Mouse (Mus musculus) neutrophil, adult 59 days (primary cell): ENCODE measurements around the gene Coro1b. TPM values are rescaled to one million over a fixed set of nuclear protein-coding genes. Genes with fewer than 3 reads are reported as not detected.

Source experiments
- total RNA-seq, 2 experiments: library from RNA; stranded (reverse); gene quantifications; 1 replicate in 1 of 2; 2 replicates in 1 of 2; pipeline ENCODE4 v1.2.4; 2023

Coro1b gene
- total RNA-seq = 100 to 1,000 TPM; 188 to 219 TPM

GRCm38 (mm10) chr19:4148491-4148806 is at the start of gene Coro1b:
Gene Coro1b, plus strand, starts transcription at chr19:4148619.

GRCm38 (mm10) chr19:4099837-4100717 is 48.3 kb upstream of the Coro1b start, which contains the start of gene Pitpnm1:
Gene Pitpnm1, plus strand, starts transcription at chr19:4099998.

GRCm38 (mm10) chr19:4125741-4126696 is 22.4 kb upstream of the Coro1b start, which contains the start of gene Aip:
Gene Aip, minus strand, starts transcription at chr19:4125858.

GRCm38 (mm10) chr19:4139446-4139845 is 9.0 kb upstream of the Coro1b start, which contains the start of gene Gpr152:
Gene Gpr152, plus strand, starts transcription at chr19:4139787.

GRCm38 (mm10) chr19:4143759-4144268 is 4.6 kb upstream of the Coro1b start, which contains the start of gene Cabp4:
Gene Cabp4, minus strand, starts transcription at chr19:4144033.

GRCm38 (mm10) chr19:4153232-4153654 is 4.8 kb downstream of the Coro1b start, which contains the start of gene Ptprcap:
Gene Ptprcap, plus strand, starts transcription at chr19:4153604.

GRCm38 (mm10) chr19:4162646-4163542 is 14.5 kb downstream of the Coro1b start, which contains the start of gene Rps6kb2:
Gene Rps6kb2, minus strand, starts transcription at chr19:4163354.

GRCm38 (mm10) chr19:4175368-4175947 is 27.0 kb downstream of the Coro1b start, which contains the start of gene Carns1:
Gene Carns1, minus strand, starts transcription at chr19:4175479.

GRCm38 (mm10) chr19:4190831-4191334 is 42.5 kb downstream of the Coro1b start, which contains the start of gene Tbc1d10c:
Gene Tbc1d10c, minus strand, starts transcription at chr19:4191284.

GRCm38 (mm10) chr19:4191528-4192250 is 43.3 kb downstream of the Coro1b start, which contains the start of gene Ppp1ca:
Gene Ppp1ca, plus strand, starts transcription at chr19:4192065.

GRCm38 (mm10) chr19:4201291-4201909 is 53.0 kb downstream of the Coro1b start, which contains the start of gene Rad9a:
Gene Rad9a, minus strand, starts transcription at chr19:4201662.

Other genes with a start within 250 kb of the Coro1b start
- 100 to 1,000 TPM; 221 to 250 TPM for gene Tcirg1, start 241.5 kb upstream of the Coro1b start, total RNA-seq
- 10 to 100 TPM; 52.9 to 70.6 TPM for gene Ndufs8, start 235.8 kb upstream of the Coro1b start, total RNA-seq
- gene Aldh3b1, start 218.8 kb upstream of the Coro1b start, total RNA-seq = 100 to 1,000 TPM; 143 to 153 TPM
- gene Unc93b1, start 213.4 kb upstream of the Coro1b start, total RNA-seq = 100 to 1,000 TPM; 236 to 316 TPM
- gene Aldh3b3, start 190.0 kb upstream of the Coro1b start, total RNA-seq = 10 to 100 TPM in 1 of 2 experiments, 1 to 10 TPM in 1; 9.9 to 11.1 TPM
- 10 to 100 TPM; 12.6 to 14.7 TPM for gene Aldh3b2, start 176.3 kb upstream of the Coro1b start, total RNA-seq
- under 1 TPM; 0.53 to 0.88 TPM for gene Acy3, start 162.0 kb upstream of the Coro1b start, total RNA-seq
- gene Tbx10, start 155.9 kb upstream of the Coro1b start, total RNA-seq = not detected
- 1 to 10 TPM; 4.7 to 4.8 TPM for gene Nudt8, start 148.0 kb upstream of the Coro1b start, total RNA-seq
- gene Gm49405, start 148.0 kb upstream of the Coro1b start, total RNA-seq = 1 to 10 TPM in 1 of 2 experiments, under 1 TPM in 1; 0.33 to 1.0 TPM
- under 1 TPM; 0.57 to 0.73 TPM for gene Doc2g, start 145.3 kb upstream of the Coro1b start, total RNA-seq
- gene Ndufv1, start 135.8 kb upstream of the Coro1b start, total RNA-seq = 10 to 100 TPM; 68.4 to 70.8 TPM
- gene Gstp1, start 110.6 kb upstream of the Coro1b start, total RNA-seq = 10 to 100 TPM; 63.6 to 65.3 TPM
- 1 to 10 TPM; 8.2 to 9.4 TPM for gene Gstp2, start 102.6 kb upstream of the Coro1b start, total RNA-seq
- gene Gstp3, start 89.0 kb upstream of the Coro1b start, total RNA-seq = 1 to 10 TPM; 6.6 to 7.7 TPM
- gene Cabp2, start 67.0 kb upstream of the Coro1b start, total RNA-seq = not detected
- gene Cdk2ap2, start 51.4 kb upstream of the Coro1b start, total RNA-seq = 100 to 1,000 TPM; 228 to 257 TPM
- 100 to 1,000 TPM; 185 to 192 TPM for gene Pitpnm1, start 48.6 kb upstream of the Coro1b start, total RNA-seq
- gene Aip, start 22.8 kb upstream of the Coro1b start, total RNA-seq = 100 to 1,000 TPM; 108 TPM
- gene Gpr152, start 8.8 kb upstream of the Coro1b start, total RNA-seq = under 1 TPM in 1 of 2 experiments, not detected in 1; 0.13 TPM
- gene Cabp4, start 4.6 kb upstream of the Coro1b start, total RNA-seq = under 1 TPM; 0.67 to 0.82 TPM
- gene Ptprcap, start 5.0 kb downstream of the Coro1b start, total RNA-seq = 10 to 100 TPM; 13.8 to 18.6 TPM
- 10 to 100 TPM; 34.4 to 42.3 TPM for gene Rps6kb2, start 14.7 kb downstream of the Coro1b start, total RNA-seq
- 10 to 100 TPM; 34.4 to 34.6 TPM for gene Carns1, start 26.9 kb downstream of the Coro1b start, total RNA-seq
- gene Tbc1d10c, start 42.7 kb downstream of the Coro1b start, total RNA-seq = 100 to 1,000 TPM; 126 to 134 TPM
- gene Ppp1ca, start 43.4 kb downstream of the Coro1b start, total RNA-seq = 100 to 1,000 TPM; 433 to 455 TPM
- gene Rad9a, start 53.0 kb downstream of the Coro1b start, total RNA-seq = 10 to 100 TPM; 28.4 to 29.8 TPM
- 1 to 10 TPM; 2.5 to 4.2 TPM for gene Clcf1, start 65.6 kb downstream of the Coro1b start, total RNA-seq
- gene AC109138.7, start 65.7 kb downstream of the Coro1b start, total RNA-seq = not detected
- gene Pold4, start 83.3 kb downstream of the Coro1b start, total RNA-seq = 10 to 100 TPM; 53.1 to 57.3 TPM
- gene Ssh3, start 120.6 kb downstream of the Coro1b start, total RNA-seq = 10 to 100 TPM; 28.7 to 35.5 TPM
- gene Ankrd13d, start 134.5 kb downstream of the Coro1b start, total RNA-seq = 10 to 100 TPM; 33.9 to 37.4 TPM
- gene Grk2, start 157.6 kb downstream of the Coro1b start, total RNA-seq = 100 to 1,000 TPM; 428 to 445 TPM
- 100 to 1,000 TPM in 1 of 2 experiments, 10 to 100 TPM in 1; 98.8 to 114 TPM for gene Kdm2a, start 249.7 kb downstream of the Coro1b start, total RNA-seq